Mouse (Mus musculus): Measurements from ENCODE around the gene Ctf1. TPM values are rescaled to one million over a fixed set of nuclear protein-coding genes. Genes with fewer than 3 reads are reported as not detected.

Ctf1 gene
- total RNA-seq, 2 experiments from 2014 or later = not detected

- no peak for ATAC-seq (replicated peaks; ENCODE audit: low FRiP score, poor library complexity, severe bottlenecking)
These were observed 51.1 kb downstream of the Ctf1 start for GRCm38 (mm10) chr7:127763642-127764041.

GRCm38 (mm10) chr7:127765756-127766155 is 53.2 kb downstream of the Ctf1 start:
- ATAC-seq (replicated peaks; ENCODE audit: low FRiP score, poor library complexity, severe bottlenecking) = no peak

- ATAC-seq (replicated peaks; ENCODE audit: low FRiP score, poor library complexity, severe bottlenecking) = peak; percentile 88
These were observed 54.5 kb downstream of the Ctf1 start for GRCm38 (mm10) chr7:127766851-127767609.

Other genes starting within 250 kb of the Ctf1 start
- gene Fbrs, start 233.5 kb upstream of the Ctf1 start, total RNA-seq (2015; ENCODE audit: low replicate concordance) = 154 and 157 TPM in 2 replicates
- gene Fbrs, start 233.5 kb upstream of the Ctf1 start, total RNA-seq (2017; ENCODE audit: low replicate concordance) = 61.2 and 79.1 TPM in 2 replicates
- gene Srcap, start 200.8 kb upstream of the Ctf1 start, total RNA-seq (2015; ENCODE audit: low replicate concordance) = 51.9 and 52.5 TPM in 2 replicates
- 59.9 and 65.1 TPM in 2 replicates for gene Srcap, start 200.8 kb upstream of the Ctf1 start, total RNA-seq (2017; ENCODE audit: low replicate concordance)
- 27.9 and 44.5 TPM in 2 replicates for gene Gm42715, start 193.2 kb upstream of the Ctf1 start, total RNA-seq (2015; ENCODE audit: low replicate concordance)
- gene Gm42715, start 193.2 kb upstream of the Ctf1 start, total RNA-seq (2017; ENCODE audit: low replicate concordance) = 17.4 and 34.6 TPM in 2 replicates
- 1.7 TPM in 1 of 2 replicates, not detected in the other for gene Tmem265, start 151.3 kb upstream of the Ctf1 start, total RNA-seq (2015; ENCODE audit: low replicate concordance)
- not detected in 2 replicates for gene Tmem265, start 151.3 kb upstream of the Ctf1 start, total RNA-seq (2017; ENCODE audit: low replicate concordance)
- 35.1 and 44.2 TPM in 2 replicates for gene Phkg2, start 139.4 kb upstream of the Ctf1 start, total RNA-seq (2015; ENCODE audit: low replicate concordance)
- gene Phkg2, start 139.4 kb upstream of the Ctf1 start, total RNA-seq (2017; ENCODE audit: low replicate concordance) = 16.2 and 40.8 TPM in 2 replicates
- gene Ccdc189, start 124.1 kb upstream of the Ctf1 start, total RNA-seq (2015; ENCODE audit: low replicate concordance) = 4.0 and 14.0 TPM in 2 replicates
- 26.1 and 31.4 TPM in 2 replicates for gene Ccdc189, start 124.1 kb upstream of the Ctf1 start, total RNA-seq (2017; ENCODE audit: low replicate concordance)
- gene Rnf40, start 124.0 kb upstream of the Ctf1 start, total RNA-seq (2015; ENCODE audit: low replicate concordance) = 17.1 and 18.1 TPM in 2 replicates
- gene Rnf40, start 124.0 kb upstream of the Ctf1 start, total RNA-seq (2017; ENCODE audit: low replicate concordance) = 41.8 and 86.0 TPM in 2 replicates
- 0.77 and 0.84 TPM in 2 replicates for gene Zfp629, start 96.9 kb upstream of the Ctf1 start, total RNA-seq (2015; ENCODE audit: low replicate concordance)
- gene Zfp629, start 96.9 kb upstream of the Ctf1 start, total RNA-seq (2017; ENCODE audit: low replicate concordance) = 2.0 and 3.2 TPM in 2 replicates
- gene Bcl7c, start 3.8 kb upstream of the Ctf1 start, total RNA-seq (2015; ENCODE audit: low replicate concordance) = 28.8 and 41.3 TPM in 2 replicates
- 3.8 and 4.3 TPM in 2 replicates for gene Bcl7c, start 3.8 kb upstream of the Ctf1 start, total RNA-seq (2017; ENCODE audit: low replicate concordance)
- gene Ctf2, start 19.4 kb downstream of the Ctf1 start, total RNA-seq (2015; ENCODE audit: low replicate concordance) = not detected in 2 replicates
- gene Ctf2, start 19.4 kb downstream of the Ctf1 start, total RNA-seq (2017; ENCODE audit: low replicate concordance) = not detected in 2 replicates
- 2.7 and 6.0 TPM in 2 replicates for gene Fbxl19, start 31.8 kb downstream of the Ctf1 start, total RNA-seq (2015; ENCODE audit: low replicate concordance)
- 3.1 and 6.2 TPM in 2 replicates for gene Fbxl19, start 31.8 kb downstream of the Ctf1 start, total RNA-seq (2017; ENCODE audit: low replicate concordance)
- gene Orai3, start 57.1 kb downstream of the Ctf1 start, total RNA-seq (2015; ENCODE audit: low replicate concordance) = 2.9 and 9.0 TPM in 2 replicates
- 5.7 and 9.8 TPM in 2 replicates for gene Orai3, start 57.1 kb downstream of the Ctf1 start, total RNA-seq (2017; ENCODE audit: low replicate concordance)
- gene Setd1a, start 63.9 kb downstream of the Ctf1 start, total RNA-seq (2015; ENCODE audit: low replicate concordance) = 3.8 and 18.2 TPM in 2 replicates
- gene Setd1a, start 63.9 kb downstream of the Ctf1 start, total RNA-seq (2017; ENCODE audit: low replicate concordance) = 8.9 and 11.3 TPM in 2 replicates
- gene Gm49388, start 72.9 kb downstream of the Ctf1 start, total RNA-seq (2015; ENCODE audit: low replicate concordance) = 7.5 TPM in 1 of 2 replicates, not detected in the other
- 2.0 and 5.3 TPM in 2 replicates for gene Gm49388, start 72.9 kb downstream of the Ctf1 start, total RNA-seq (2017; ENCODE audit: low replicate concordance)
- 2.7 and 9.2 TPM in 2 replicates for gene Hsd3b7, start 87.9 kb downstream of the Ctf1 start, total RNA-seq (2015; ENCODE audit: low replicate concordance)
- 3.8 and 4.3 TPM in 2 replicates for gene Hsd3b7, start 87.9 kb downstream of the Ctf1 start, total RNA-seq (2017; ENCODE audit: low replicate concordance)
- 9.8 and 24.9 TPM in 2 replicates for gene Stx4a, start 111.6 kb downstream of the Ctf1 start, total RNA-seq (2015; ENCODE audit: low replicate concordance)
- gene Stx4a, start 111.6 kb downstream of the Ctf1 start, total RNA-seq (2017; ENCODE audit: low replicate concordance) = 17.0 and 17.9 TPM in 2 replicates
- not detected in 2 replicates for gene Stx1b, start 111.8 kb downstream of the Ctf1 start, total RNA-seq (2015; ENCODE audit: low replicate concordance)
- gene Stx1b, start 111.8 kb downstream of the Ctf1 start, total RNA-seq (2017; ENCODE audit: low replicate concordance) = not detected in 2 replicates
- gene Zfp646, start 163.5 kb downstream of the Ctf1 start, total RNA-seq (2015; ENCODE audit: low replicate concordance) = 6.7 and 11.1 TPM in 2 replicates
- gene Zfp646, start 163.5 kb downstream of the Ctf1 start, total RNA-seq (2017; ENCODE audit: low replicate concordance) = 14.4 and 15.4 TPM in 2 replicates
- 1.5 and 6.1 TPM in 2 replicates for gene Zfp668, start 164.1 kb downstream of the Ctf1 start, total RNA-seq (2015; ENCODE audit: low replicate concordance)
- gene Zfp668, start 164.1 kb downstream of the Ctf1 start, total RNA-seq (2017; ENCODE audit: low replicate concordance) = 2.3 and 7.4 TPM in 2 replicates
- gene Prss53, start 178.2 kb downstream of the Ctf1 start, total RNA-seq (2015; ENCODE audit: low replicate concordance) = not detected in 2 replicates
- gene Prss53, start 178.2 kb downstream of the Ctf1 start, total RNA-seq (2017; ENCODE audit: low replicate concordance) = not detected in 2 replicates
- gene Gm21974, start 182.7 kb downstream of the Ctf1 start, total RNA-seq (2015; ENCODE audit: low replicate concordance) = not detected in 2 replicates
- gene Gm21974, start 182.7 kb downstream of the Ctf1 start, total RNA-seq (2017; ENCODE audit: low replicate concordance) = not detected in 2 replicates
- gene Vkorc1, start 182.9 kb downstream of the Ctf1 start, total RNA-seq (2015; ENCODE audit: low replicate concordance) = 9.8 and 25.7 TPM in 2 replicates
- 0.94 and 2.5 TPM in 2 replicates for gene Vkorc1, start 182.9 kb downstream of the Ctf1 start, total RNA-seq (2017; ENCODE audit: low replicate concordance)
- 25.1 and 43.8 TPM in 2 replicates for gene Bckdk, start 191.3 kb downstream of the Ctf1 start, total RNA-seq (2015; ENCODE audit: low replicate concordance)
- gene Bckdk, start 191.3 kb downstream of the Ctf1 start, total RNA-seq (2017; ENCODE audit: low replicate concordance) = 12.5 and 12.9 TPM in 2 replicates
- 3.5 and 4.4 TPM in 2 replicates for gene Kat8, start 199.8 kb downstream of the Ctf1 start, total RNA-seq (2015; ENCODE audit: low replicate concordance)
- 9.5 and 16.4 TPM in 2 replicates for gene Kat8, start 199.8 kb downstream of the Ctf1 start, total RNA-seq (2017; ENCODE audit: low replicate concordance)
- not detected in 2 replicates for gene Prss8, start 217.4 kb downstream of the Ctf1 start, total RNA-seq (2015; ENCODE audit: low replicate concordance)
- gene Prss8, start 217.4 kb downstream of the Ctf1 start, total RNA-seq (2017; ENCODE audit: low replicate concordance) = not detected in 2 replicates
- gene Prss36, start 234.0 kb downstream of the Ctf1 start, total RNA-seq (2015; ENCODE audit: low replicate concordance) = not detected in 2 replicates
- not detected in 2 replicates for gene Prss36, start 234.0 kb downstream of the Ctf1 start, total RNA-seq (2017; ENCODE audit: low replicate concordance)

Measured in erythroblast, adult 5-6 weeks (primary cell).